Mouse (Mus musculus) forebrain, postnatal 0 days (tissue): ENCODE measurements around the gene Eml2. TPM values are rescaled to one million over a fixed set of nuclear protein-coding genes. Genes with fewer than 3 reads are reported as not detected.
A peak's percentile ranks its signal among the peaks of the same experiment; 100 is the strongest.

Experiments
- ATAC-seq: fragments of 200-750 bp; cut with Nextera tagmentation; 2 replicates; pipeline ENCODE4 v1.8.0; 2017; ENCODE audit warnings: mild to moderate bottlenecking, moderate library complexity
- DNase-seq: peaks from one replicate; pipeline ENCODE4 v3.0.0-alpha.2; 2015
- H3K27ac ChIP-seq: fragments of 300-500 bp; sonication (generic); 2 replicates; pipeline ENCODE4 v1.5.1; 2014; ENCODE audit warnings: low read depth, mild to moderate bottlenecking, antibody characterized with exemption, low read length, moderate library complexity, mixed read lengths
- H3K27me3 ChIP-seq: fragments of 300-500 bp; sonication (generic); 2 replicates; pipeline ENCODE4 v1.6.1; 2014; ENCODE audit warnings: mild to moderate bottlenecking, low read length, mixed read lengths; ENCODE audit not compliant: insufficient read depth
- H3K36me3 ChIP-seq: fragments of 300-500 bp; sonication (generic); 2 replicates; pipeline ENCODE4 v1.6.1; 2014; ENCODE audit warnings: mild to moderate bottlenecking, moderate library complexity; ENCODE audit not compliant: insufficient read depth
- H3K4me1 ChIP-seq: fragments of 300-500 bp; sonication (generic); 2 replicates; pipeline ENCODE4 v1.6.1; 2014; ENCODE audit warnings: antibody characterized with exemption; ENCODE audit not compliant: insufficient read depth
- H3K4me2 ChIP-seq: fragments of 300-500 bp; sonication (generic); 2 replicates; pipeline ENCODE4 v1.6.1; 2014; ENCODE audit warnings: low read depth, mild to moderate bottlenecking, moderate library complexity
- H3K4me3 ChIP-seq: fragments of 300-500 bp; sonication (generic); 2 replicates; pipeline ENCODE4 v1.5.1; 2014; ENCODE audit warnings: low read depth, low read length, mixed read lengths
- H3K9ac ChIP-seq: fragments of 300-500 bp; sonication (generic); 2 replicates; pipeline ENCODE4 v1.6.1; 2014; ENCODE audit warnings: mild to moderate bottlenecking
- H3K9me3 ChIP-seq: fragments of 300-500 bp; sonication (generic); 2 replicates; pipeline ENCODE4 v1.6.1; 2016; ENCODE audit warnings: low read length
- CTCF ChIP-seq: sonication (generic); IDR thresholded peaks from 2 replicates; pipeline ENCODE4 v1.5.1; 2016; ENCODE audit warnings: antibody characterized with exemption, control low read depth, low read depth
- WGBS: fragments of 180-500 bp; shearing (Covaris S2); extraction: QIAGEN DNeasy Blood & Tissue Kit; methylation state at CpG from one replicate; pipeline ENCODE4 v1.1.7; 2014; 5-methylcytosine and 5-hydroxymethylcytosine counted together
- polyA plus RNA-seq: library from polyadenylated mRNA; unstranded; fragments of >200 nt; fragmentation: Nextera tagmentation; extraction: Ambion mirVana; gene quantifications from 2 replicates; pipeline ENCODE4 v1.2.1, GENCODE M21; 2015
- total RNA-seq: library from RNA; depleted of rRNA; stranded (reverse); fragments of >200 nt; gene quantifications from 2 replicates; pipeline ENCODE4 v1.2.3, GENCODE M21; 2014

Gene Eml2
- total and polyA plus RNA-seq, 2 experiments from 2014 or later, result 9.9 to 64.8 TPM

- Histone ChIP-seq H3K27ac (peak overlapping the region; percentile 94), H3K36me3 (no peaks in the 10 kb centered on the region), H3K27me3 (no peaks in the 10 kb centered on the region), H3K4me1 (peaks cover 33% of the 10 kb centered on the region), H3K4me2 (0 out of 2 replicates have a peak overlapping the region, but pooled peaks have one; percentile 10), H3K9ac (peak overlapping the region; percentile 25; the same call in 1 of the 2 replicates), H3K9me3 (no peaks in the 10 kb centered on the region), H3K4me3 (no peak overlapping the region)
- peak; percentile 54 for DNase-seq
- 42% methylated on average over 10 of the region's 10 CpGs for WGBS
- TF ChIP-seq CTCF, result no peak
- peak; percentile 6; the same call in 1 of the 2 replicates for ATAC-seq
Observed at GRCm38 (mm10) chr7:19169506-19169905, 6.7 kb upstream of the Eml2 start.

DNA sequence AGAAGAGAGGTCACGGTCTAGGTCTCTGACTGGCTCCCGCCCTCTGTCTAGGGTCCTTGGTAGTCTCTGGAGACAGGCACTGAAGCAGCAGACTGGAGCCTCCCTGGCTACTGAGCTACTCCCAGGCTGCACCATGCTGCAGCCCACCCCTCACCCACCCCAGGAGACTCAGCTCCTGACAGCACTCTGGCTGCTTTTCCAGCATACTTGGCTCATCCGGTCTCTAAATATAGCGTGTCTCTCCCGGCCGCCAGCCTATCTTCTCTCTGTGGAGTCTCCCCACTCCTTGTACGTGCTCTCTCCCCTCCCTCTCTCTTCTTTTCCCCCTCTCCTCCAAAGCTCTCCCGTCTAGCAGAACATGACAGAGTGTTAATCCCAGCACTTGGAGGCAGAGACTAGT, 6.1 kb upstream of the Eml2 start:
- Histone ChIP-seq H3K27ac (peak overlapping the region; percentile 94), H3K4me2 (0 out of 2 replicates have a peak overlapping the region, but pooled peaks have one; percentile 10), H3K4me1 (peaks cover 33% of the 10 kb centered on the region), H3K36me3 (no peaks in the 10 kb centered on the region), H3K4me3 (no peak overlapping the region), H3K27me3 (no peaks in the 10 kb centered on the region), H3K9ac (peak overlapping the region; percentile 25; the same call in 1 of the 2 replicates), H3K9me3 (no peaks in the 10 kb centered on the region)
- no peak for TF ChIP-seq CTCF
- DNase-seq (peak; percentile 93), ATAC-seq (peak; percentile 93)
- 27% methylated on average over 8 of the region's 8 CpGs for WGBS

DNA sequence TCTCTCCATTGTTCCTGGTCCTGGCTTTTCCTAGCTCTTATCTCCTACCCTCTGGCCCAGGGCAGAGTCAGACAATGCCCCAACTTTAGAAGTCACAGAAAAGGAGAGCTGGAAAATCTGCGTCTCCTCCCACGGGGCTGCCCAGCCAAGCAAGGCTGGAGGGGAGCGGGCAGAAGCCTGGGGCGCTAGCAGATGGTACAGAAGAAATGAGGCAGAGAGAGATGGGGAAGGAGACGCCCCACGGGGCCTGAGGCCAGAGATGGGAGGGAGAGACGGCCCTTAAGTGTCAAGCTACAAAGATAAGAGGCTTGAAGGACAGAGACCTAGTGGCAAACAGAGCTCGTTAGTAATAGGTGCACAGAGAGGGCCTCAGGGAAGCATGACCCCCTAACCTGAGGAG, 4.4 kb upstream of the Eml2 start:
- Histone ChIP-seq H3K4me2 (peak overlapping the region; percentile 45; the same call in 1 of the 2 replicates), H3K4me1 (peaks cover 26% of the 10 kb centered on the region), H3K36me3 (no peaks in the 10 kb centered on the region), H3K9ac (0 out of 2 replicates have a peak overlapping the region, but pooled peaks have one; percentile 4), H3K27ac (peak overlapping the region; percentile 87), H3K9me3 (no peaks in the 10 kb centered on the region), H3K4me3 (no peak overlapping the region), H3K27me3 (no peaks in the 10 kb centered on the region)
- WGBS, result 44% methylated on average over 8 of the region's 8 CpGs
- ATAC-seq, result no peak
- no peak for DNase-seq
- TF ChIP-seq CTCF, result no peak

GRCm38 (mm10) chr7:19172874-19173273, 3.3 kb upstream of the Eml2 start:
- H3K27me3 ChIP-seq, result peaks cover under 1% of the 10 kb centered on the region; the same call in 1 of the 2 replicates
- peak overlapping the region; percentile 17; the same call in 1 of the 2 replicates for H3K4me3 ChIP-seq
- peaks cover 26% of the 10 kb centered on the region for H3K4me1 ChIP-seq
- H3K27ac ChIP-seq, result peak overlapping the region; percentile 87
- H3K9me3 ChIP-seq, result no peaks in the 10 kb centered on the region
- H3K9ac ChIP-seq, result 0 out of 2 replicates have a peak overlapping the region, but pooled peaks have one; percentile 14
- no peaks in the 10 kb centered on the region for H3K36me3 ChIP-seq
- peak; percentile 92 for DNase-seq
- peak; percentile 91 for TF ChIP-seq CTCF
- H3K4me2 ChIP-seq, result peak overlapping the region; percentile 45
- 4% methylated on average over 17 of the region's 17 CpGs for WGBS
- no peak for ATAC-seq

- Histone ChIP-seq H3K4me2 (peak overlapping the region; percentile 56), H3K9ac (peak overlapping the region; percentile 81), H3K9me3 (no peaks in the 10 kb centered on the region), H3K4me3 (peak overlapping the region; percentile 70), H3K4me1 (peaks cover 18% of the 10 kb centered on the region), H3K36me3 (0 out of 2 replicates have a peak, but pooled peaks cover 5% of the 10 kb centered on the region), H3K27ac (peak overlapping the region; percentile 81), H3K27me3 (peaks cover 5% of the 10 kb centered on the region; the same call in 1 of the 2 replicates)
- ATAC-seq (no peak; the same call in 1 of the 2 replicates), DNase-seq (no peak)
- no peak for TF ChIP-seq CTCF
- 3% methylated on average over 19 of the region's 21 CpGs for WGBS
Observed at GRCm38 (mm10) chr7:19176516-19176947, 311 bp downstream of the Eml2 start.

DNA sequence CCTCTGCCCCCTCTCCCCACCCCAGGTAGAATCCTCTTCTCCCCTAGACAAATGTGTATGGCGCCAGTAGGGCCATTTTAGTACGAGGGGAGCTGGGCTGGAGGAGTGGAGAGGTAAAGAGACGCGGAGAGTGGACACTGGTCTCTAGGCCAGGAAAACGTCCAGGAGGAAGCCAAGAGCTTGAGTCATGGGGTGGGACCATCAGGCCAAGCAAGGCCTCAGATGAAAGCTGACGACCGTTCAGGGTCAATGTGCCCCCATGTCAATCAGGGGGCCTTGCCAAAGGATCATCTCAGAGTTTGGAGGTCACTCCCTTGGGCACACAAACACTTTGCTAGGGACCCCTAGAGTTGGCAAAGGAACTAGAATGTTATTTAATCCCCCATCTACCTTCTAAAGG, 995 bp downstream of the Eml2 start:
- H3K36me3 ChIP-seq, result 0 out of 2 replicates have a peak, but pooled peaks cover 10% of the 10 kb centered on the region
- no peaks in the 10 kb centered on the region for H3K9me3 ChIP-seq
- H3K9ac ChIP-seq, result peak overlapping the region; percentile 81
- H3K4me2 ChIP-seq, result peak overlapping the region; percentile 56
- no peak for DNase-seq
- H3K4me1 ChIP-seq, result peaks cover 14% of the 10 kb centered on the region
- H3K4me3 ChIP-seq, result peak overlapping the region; percentile 70
- TF ChIP-seq CTCF, result no peak
- H3K27me3 ChIP-seq, result peaks cover 5% of the 10 kb centered on the region; the same call in 1 of the 2 replicates
- no peak for ATAC-seq
- 71% methylated on average over 7 of the region's 7 CpGs for WGBS
- no peak overlapping the region for H3K27ac ChIP-seq

GRCm38 (mm10) chr7:19178035-19178434, 1.8 kb downstream of the Eml2 start:
- H3K27ac ChIP-seq, result no peak overlapping the region
- peak overlapping the region; percentile 70 for H3K4me3 ChIP-seq
- H3K36me3 ChIP-seq, result 0 out of 2 replicates have a peak, but pooled peaks cover 18% of the 10 kb centered on the region
- H3K9me3 ChIP-seq, result no peaks in the 10 kb centered on the region
- TF ChIP-seq CTCF, result no peak
- peak overlapping the region; percentile 56 for H3K4me2 ChIP-seq
- H3K9ac ChIP-seq, result peak overlapping the region; percentile 18
- ATAC-seq, result no peak
- no peak for DNase-seq
- H3K27me3 ChIP-seq, result peaks cover 5% of the 10 kb centered on the region; the same call in 1 of the 2 replicates
- H3K4me1 ChIP-seq, result peaks cover 7% of the 10 kb centered on the region; the same call in 1 of the 2 replicates
- 9% methylated on average over 16 of the region's 18 CpGs for WGBS
